8 mouse cellular contexts compared by ENCODE assay signal in the genomic region with DNA sequence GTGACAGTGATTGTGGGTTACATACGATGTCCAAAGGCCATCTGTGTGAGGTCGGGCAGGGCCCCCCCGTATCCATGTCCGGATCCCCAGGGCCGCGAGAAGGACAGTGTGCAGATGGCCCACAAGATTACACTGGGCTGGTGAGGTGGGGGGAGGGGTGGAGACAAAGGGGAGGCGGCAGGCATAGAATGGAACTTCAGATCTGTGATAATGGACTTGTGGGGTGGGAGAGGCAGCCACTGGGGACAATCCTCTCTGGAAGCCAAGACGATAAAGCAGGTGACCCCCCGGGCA.
DNase-seq lines count a peak whose midpoint lies in the region; ATAC-seq and TF ChIP-seq lines count a peak whose summit lies in the region.

No protein-coding gene starts in this region.

- peaks cover 19% of the 10 kb centered on the region for H3K9me3 ChIP-seq in CH12.LX (replicated peaks; ENCODE audit: low read length)
- peaks cover 3% of the 10 kb centered on the region; the same call in 1 of the 2 replicates for H3K9me3 ChIP-seq in forebrain, embryonic 11.5 days (ENCODE audit: control insufficient read depth, low read length)
- H3K9me3 ChIP-seq in liver, embryonic 13.5 days (replicated peaks) = peaks cover 4% of the 10 kb centered on the region; the same call in 1 of the 2 replicates
- no peaks in the 10 kb centered on the region for H3K9me3 ChIP-seq in stomach, embryonic 15.5 days

- H3K4me3 ChIP-seq in CH12.LX (replicated peaks in 1 of 3; ENCODE audit: low read depth in 2 of 3, low read length in 2 of 3, poor library complexity in 1 of 3) = no peak overlapping the region
- H3K4me3 ChIP-seq in forebrain, embryonic 11.5 days (ENCODE audit: low read depth, low read length) = no peak overlapping the region
- H3K4me3 ChIP-seq in liver, embryonic 13.5 days (replicated peaks) = peak overlapping the region; percentile 41
- H3K4me3 ChIP-seq in stomach, embryonic 15.5 days (replicated peaks) = no peak overlapping the region

- H3K4me2 ChIP-seq in CH12.LX (ENCODE audit: insufficient read depth, low read depth, poor library complexity, severe bottlenecking) = 0 out of 2 replicates have a peak overlapping the region, but pooled peaks have one; percentile 55
- peak overlapping the region; percentile 16 for H3K4me2 ChIP-seq in forebrain, embryonic 11.5 days (ENCODE audit: low read depth, low read length, severe bottlenecking)
- peak overlapping the region; percentile 66 for H3K4me2 ChIP-seq in liver, embryonic 13.5 days
- peak overlapping the region; percentile 53 for H3K4me2 ChIP-seq in stomach, embryonic 15.5 days

- H3K36me3 ChIP-seq in CH12.LX (replicated peaks in 1 of 2; ENCODE audit: control insufficient read depth in 1 of 2, insufficient read depth in 1 of 2, low read length in 1 of 2) = no peaks in the 10 kb centered on the region
- no peaks in the 10 kb centered on the region for H3K36me3 ChIP-seq in forebrain, embryonic 11.5 days (ENCODE audit: control insufficient read depth, insufficient read depth, low read length)
- H3K36me3 ChIP-seq in liver, embryonic 13.5 days = no peaks in the 10 kb centered on the region
- H3K36me3 ChIP-seq in stomach, embryonic 15.5 days = no peaks in the 10 kb centered on the region

- DNase-seq in 416B (ENCODE audit: low read depth) (peak; percentile 96), CH12.LX (ENCODE audit: extremely low read depth) (no peak)
- peak; percentile 82 for DNase-seq in forebrain, embryonic 11.5 days (ENCODE audit: low spot score)
- DNase-seq in liver, embryonic 13.5 days = peak; percentile 38
- DNase-seq in spleen, adult 18-20 months = no peak
- DNase-seq in thymus, postnatal 25 days = no peak
- DNase-seq in adrenal gland, postnatal 36 days = no peak

- no peaks in the 10 kb centered on the region for H3K27me3 ChIP-seq in CH12.LX (replicated peaks)
- H3K27me3 ChIP-seq in forebrain, embryonic 11.5 days (ENCODE audit: control insufficient read depth, insufficient read depth, low read length) = peaks cover 2% of the 10 kb centered on the region
- H3K27me3 ChIP-seq in liver, embryonic 13.5 days = no peaks in the 10 kb centered on the region
- H3K27me3 ChIP-seq in stomach, embryonic 15.5 days (replicated peaks) = no peaks in the 10 kb centered on the region

- TF ChIP-seq POLR2A in CH12.LX (IDR thresholded peaks at IDR 0.05; ENCODE audit: low read depth, low read length) = no peak

- no peak overlapping the region for H3K27ac ChIP-seq in CH12.LX (ENCODE audit: insufficient read depth, low read depth)
- peak overlapping the region; percentile 87 for H3K27ac ChIP-seq in forebrain, embryonic 11.5 days (ENCODE audit: low read depth, low read length)
- peak overlapping the region; percentile 80 for H3K27ac ChIP-seq in liver, embryonic 13.5 days
- peak overlapping the region; percentile 72; the same call in 1 of the 2 replicates for H3K27ac ChIP-seq in stomach, embryonic 15.5 days

- TF ChIP-seq CTCF in CH12.LX (conservative IDR thresholded peaks at IDR 0.05 in 1 of 2, IDR thresholded peaks at IDR 0.05 in 1 of 2; ENCODE audit: low read depth in 2 of 2, low read length in 2 of 2) = no peak

- in situ Hi-C loops in CH12.LX (cut with MboI; ENCODE audit: low pct_ligation_motif_present, low pct_unique_long_range_greater_than_20kb, low sequenced_read_pairs) = loop anchor here (10.0 kb wide), 1 partner anchor 179 kb away; no protein-coding TSS in a partner anchor

- no peaks in the 10 kb centered on the region for H3K79me2 ChIP-seq in CH12.LX (replicated peaks; ENCODE audit: control insufficient read depth, extremely low read depth, insufficient read depth, poor library complexity, severe bottlenecking)

- peak; percentile 52 for ATAC-seq in forebrain, embryonic 11.5 days (replicated peaks; ENCODE audit: low FRiP score)
- ATAC-seq in liver, embryonic 13.5 days (ENCODE audit: low read depth) = peak; percentile 52
- ATAC-seq in stomach, embryonic 15.5 days (ENCODE audit: insufficient read depth, low FRiP score, low read depth) = 0 out of 2 replicates have a peak, but pooled peaks have one; percentile 1

- no peak for TF ChIP-seq EP300 in CH12.LX (IDR thresholded peaks at IDR 0.05; ENCODE audit: low read length)

- no peak for TF ChIP-seq RAD21 in CH12.LX (IDR thresholded peaks at IDR 0.05; ENCODE audit: low read depth, low read length)

- dilution Hi-C loops in CH12.LX (cut with MboI; ENCODE audit: extremely low pct_ligation_motif_present, extremely low pct_unique_long_range_greater_than_20kb, low sequenced_read_pairs) = no loop called here

- H3K4me1 ChIP-seq in CH12.LX (ENCODE audit: control insufficient read depth in 1 of 2, insufficient read depth in 2 of 2) = peaks cover 27 to 63% of the 10 kb centered on the region in 2 experiments
- peaks cover 40% of the 10 kb centered on the region for H3K4me1 ChIP-seq in forebrain, embryonic 11.5 days (replicated peaks; ENCODE audit: control insufficient read depth, insufficient read depth, low read length)
- H3K4me1 ChIP-seq in liver, embryonic 13.5 days (replicated peaks) = peaks cover 73% of the 10 kb centered on the region
- H3K4me1 ChIP-seq in stomach, embryonic 15.5 days = peaks cover 29% of the 10 kb centered on the region

- no peak overlapping the region for H3K9ac ChIP-seq in CH12.LX (ENCODE audit: insufficient read depth, low read depth)
- H3K9ac ChIP-seq in forebrain, embryonic 11.5 days (ENCODE audit: low read length) = peak overlapping the region; percentile 30; the same call in 1 of the 2 replicates
- H3K9ac ChIP-seq in liver, embryonic 13.5 days = peak overlapping the region; percentile 64
- no peak overlapping the region for H3K9ac ChIP-seq in stomach, embryonic 15.5 days

- 2% methylated on average over 9 of the region's 9 CpGs for WGBS in forebrain, embryonic 11.5 days
- WGBS in liver, embryonic 13.5 days (ENCODE audit: insufficient replicate concordance) = 0% methylated on average over 9 of the region's 9 CpGs
- WGBS in stomach, embryonic 15.5 days = 6% methylated on average over 9 of the region's 9 CpGs

TF ChIP-seq in CH12.LX, 34 proteins besides CTCF, POLR2A, EP300 and RAD21:
- TF ChIP-seq MAFK (IDR thresholded peaks at IDR 0.05; ENCODE audit: insufficient replicate concordance, low read length) (no peak), CHD2 (IDR thresholded peaks at IDR 0.05; ENCODE audit: low read length) (no peak; the same call in 1 of the 2 replicates), BHLHE40 (IDR thresholded peaks at IDR 0.05; ENCODE audit: low read depth, low read length) (no peak), POLR2AphosphoS2 (IDR thresholded peaks at IDR 0.05; ENCODE audit: low read depth, low read length) (no peak), USF1 (IDR thresholded peaks at IDR 0.05; ENCODE audit: low read depth, low read length) (no peak), ZKSCAN1 (IDR thresholded peaks at IDR 0.05; ENCODE audit: borderline replicate concordance, low read depth, low read length) (no peak), RCOR1 (conservative IDR thresholded peaks at IDR 0.05; ENCODE audit: low read depth, low read length) (no peak), MXI1 (IDR thresholded peaks at IDR 0.05; ENCODE audit: low read depth, low read length) (no peak), ETS1 (conservative IDR thresholded peaks at IDR 0.05; ENCODE audit: low read depth, low read length) (no peak), NRF1 (IDR thresholded peaks at IDR 0.05; ENCODE audit: low read depth, low read length) (no peak), UBTF (IDR thresholded peaks at IDR 0.05; ENCODE audit: low read depth, low read length) (no peak), ZNF384 (IDR thresholded peaks at IDR 0.05; ENCODE audit: low read depth, low read length) (no peak), TBP (conservative IDR thresholded peaks at IDR 0.05; ENCODE audit: low read depth, low read length) (no peak), ZMIZ1 (IDR thresholded peaks at IDR 0.05; ENCODE audit: low read depth, low read length) (no peak), E2F4 (IDR thresholded peaks at IDR 0.05; ENCODE audit: insufficient replicate concordance, low read depth, low read length) (no peak)

Comparison
In these comparisons a context has a peak if more than half of its experiments do, and no peak if none do; other contexts are left out.
1. DNase-seq: peak in 416B (single experiment), forebrain, embryonic 11.5 days (single experiment) and liver, embryonic 13.5 days (single experiment); none in CH12.LX (single experiment), spleen, adult 18-20 months (0 of 2), thymus, postnatal 25 days (single experiment) and adrenal gland, postnatal 36 days (0 of 2).
2. H3K4me2 ChIP-seq: peak in every context shown above with its lines; median percentile 66 in liver, embryonic 13.5 days; 55 in CH12.LX; 53 in stomach, embryonic 15.5 days; 16 in forebrain, embryonic 11.5 days.
3. H3K9ac ChIP-seq: peak in forebrain, embryonic 11.5 days (single experiment) and liver, embryonic 13.5 days (single experiment); none in CH12.LX (single experiment) and stomach, embryonic 15.5 days (single experiment).
4. ATAC-seq: peak in every context shown above with its lines; median percentile 52 in forebrain, embryonic 11.5 days; 52 in liver, embryonic 13.5 days; 1 in stomach, embryonic 15.5 days.